ENCODE assay signal across 17 mouse cellular contexts in the genomic region with DNA sequence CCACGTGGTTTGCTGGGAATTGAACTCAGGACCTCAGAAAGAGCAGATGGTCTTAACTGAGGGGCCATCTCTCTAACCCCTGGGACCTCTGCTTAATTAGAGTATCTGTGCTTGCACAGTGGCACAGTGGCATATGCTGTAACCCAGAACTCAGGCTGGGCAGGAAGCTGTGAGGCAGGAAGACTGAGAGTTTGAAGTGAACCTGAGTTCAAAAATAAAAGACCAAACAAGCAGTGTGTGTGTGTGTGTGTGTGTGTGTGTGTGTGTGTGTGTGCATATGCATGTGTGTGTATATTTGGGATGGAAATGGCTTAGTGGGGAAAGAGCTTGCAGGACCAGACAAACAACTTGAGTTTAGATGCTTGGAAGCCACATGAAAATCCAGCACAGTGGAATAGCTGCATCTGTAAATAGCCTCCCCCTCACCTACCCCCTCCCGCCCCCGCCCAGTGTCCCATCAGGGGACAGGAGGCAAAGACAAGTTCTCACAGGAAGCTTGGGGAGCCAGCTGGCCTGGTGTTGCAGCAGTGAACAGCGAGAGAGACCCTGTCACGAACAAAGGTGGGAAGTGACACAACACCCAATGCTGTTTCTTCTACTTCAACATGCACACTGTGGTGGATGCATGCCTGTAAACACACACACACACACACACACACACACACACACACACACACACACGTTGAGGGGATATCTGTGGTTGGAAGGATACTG. TPM values are rescaled to one million over a fixed set of nuclear protein-coding genes. Genes with fewer than 3 reads are reported as not detected.
DNase-seq lines count a peak whose midpoint lies in the region; ATAC-seq and TF ChIP-seq lines count a peak whose summit lies in the region.
"Had no signal": no experiment of that assay in that cellular context is flagged by ENCODE, and none has a peak within 500 bp of the region (broad histone marks: within the 10 kb centered on the region; RNA-seq: fewer than 3 reads in every experiment).

No protein-coding gene starts in this region.

- 60% methylated on average over 6 of the region's 6 CpGs for WGBS in kidney, adult 2 months
- 45% methylated on average over 6 of the region's 6 CpGs for WGBS in kidney, embryonic 16.5 days
- 81% methylated on average over 6 of the region's 6 CpGs for WGBS in small intestine, adult 2 months

- no peak for TF ChIP-seq CTCF in kidney, adult 2 months (conservative IDR thresholded peaks at IDR 0.05; ENCODE audit: insufficient read depth, insufficient read length, low read depth, low read length)
- TF ChIP-seq CTCF in small intestine, adult 2 months (IDR thresholded peaks at IDR 0.05; ENCODE audit: extremely low read depth, insufficient read length, insufficient replicate concordance, low read depth, low read length), result no peak

- peaks cover 12% of the 10 kb centered on the region; the same call in 1 of the 2 replicates for H3K4me1 ChIP-seq in kidney, adult 2 months (ENCODE audit: control insufficient read depth, insufficient read depth, low read length)
- H3K4me1 ChIP-seq in kidney, embryonic 16.5 days (ENCODE audit: insufficient read depth, low read length), result peaks cover 10% of the 10 kb centered on the region; the same call in 1 of the 2 replicates
- peaks cover 11% of the 10 kb centered on the region; the same call in 1 of the 2 replicates for H3K4me1 ChIP-seq in small intestine, adult 2 months (ENCODE audit: control insufficient read depth, insufficient read depth, insufficient read length, low read length)
- H3K4me1 ChIP-seq: liver, embryonic 13.5 days; midbrain, embryonic 12.5 days had no signal

- no peaks in the 10 kb centered on the region for H3K9me3 ChIP-seq in kidney, embryonic 16.5 days (ENCODE audit: low read length)
- H3K9me3 ChIP-seq: embryonic facial prominence, embryonic 15.5 days; heart, embryonic 13.5 days; kidney, embryonic 15.5 days; liver, embryonic 13.5 days; midbrain, embryonic 12.5 days; neural tube, embryonic 15.5 days had no signal

- no peak overlapping the region for H3K27ac ChIP-seq in kidney, adult 2 months (ENCODE audit: insufficient read depth, low read depth, low read length)
- no peak overlapping the region for H3K27ac ChIP-seq in kidney, embryonic 16.5 days (ENCODE audit: low read length)
- H3K27ac ChIP-seq in small intestine, adult 2 months (ENCODE audit: insufficient read depth, low read depth, low read length), result 0 out of 2 replicates have a peak overlapping the region, but pooled peaks have one; percentile 2
- H3K27ac ChIP-seq: embryonic facial prominence, embryonic 15.5 days; heart, embryonic 13.5 days; kidney, embryonic 15.5 days; liver, embryonic 13.5 days; macrophage; midbrain, embryonic 12.5 days; neural tube, embryonic 15.5 days had no signal

- no peak overlapping the region for H3K4me3 ChIP-seq in kidney, adult 2 months (ENCODE audit: insufficient read depth, low read depth, low read length)
- no peak overlapping the region for H3K4me3 ChIP-seq in kidney, embryonic 16.5 days (ENCODE audit: low read length)
- no peak overlapping the region for H3K4me3 ChIP-seq in small intestine, adult 2 months (ENCODE audit: low read depth, low read length)
- H3K4me3 ChIP-seq: embryonic facial prominence, embryonic 15.5 days; heart, embryonic 13.5 days; kidney, embryonic 15.5 days; liver, embryonic 13.5 days; midbrain, embryonic 12.5 days; neural tube, embryonic 15.5 days had no signal

- ATAC-seq in kidney, embryonic 16.5 days (ENCODE audit: low FRiP score, low TSS enrichment), result no peak

- TF ChIP-seq POLR2A in kidney, adult 2 months (IDR thresholded peaks at IDR 0.05; ENCODE audit: low read depth, low read length), result no peak
- no peak for TF ChIP-seq POLR2A in small intestine, adult 2 months (IDR thresholded peaks at IDR 0.05; ENCODE audit: low read depth, low read length)

- H3K9ac ChIP-seq in kidney, embryonic 16.5 days (replicated peaks; ENCODE audit: low read length), result no peak overlapping the region
- H3K9ac ChIP-seq: embryonic facial prominence, embryonic 15.5 days; heart, embryonic 13.5 days; kidney, embryonic 15.5 days; liver, embryonic 13.5 days; midbrain, embryonic 12.5 days; neural tube, embryonic 15.5 days had no signal

- no peaks in the 10 kb centered on the region for H3K27me3 ChIP-seq in kidney, adult 2 months (replicated peaks; ENCODE audit: control insufficient read depth, insufficient read depth, low read length)
- no peaks in the 10 kb centered on the region for H3K27me3 ChIP-seq in kidney, embryonic 16.5 days (ENCODE audit: insufficient read depth, low read length)
- no peaks in the 10 kb centered on the region for H3K27me3 ChIP-seq in small intestine, adult 2 months (ENCODE audit: control insufficient read depth, insufficient read depth, low read length)
- H3K27me3 ChIP-seq: embryonic facial prominence, embryonic 15.5 days; heart, embryonic 13.5 days; kidney, embryonic 15.5 days; liver, embryonic 13.5 days; midbrain, embryonic 12.5 days; neural tube, embryonic 15.5 days had no signal

- H3K36me3 ChIP-seq in kidney, adult 2 months (ENCODE audit: control insufficient read depth, insufficient read depth, low read length), result no peaks in the 10 kb centered on the region
- H3K36me3 ChIP-seq in kidney, embryonic 16.5 days (ENCODE audit: insufficient read depth, low read length), result no peaks in the 10 kb centered on the region
- no peaks in the 10 kb centered on the region for H3K36me3 ChIP-seq in small intestine, adult 2 months (ENCODE audit: control insufficient read depth, insufficient read depth, low read length)
- H3K36me3 ChIP-seq: embryonic facial prominence, embryonic 15.5 days; heart, embryonic 13.5 days; kidney, embryonic 15.5 days; liver, embryonic 13.5 days; midbrain, embryonic 12.5 days; neural tube, embryonic 15.5 days had no signal

- DNase-seq in kidney, adult 2 months, result peak; percentile 50
- peak; percentile 57 for DNase-seq in CD4-positive helper T cell, adult 2 months (ENCODE audit: low read depth, low spot score)
- DNase-seq in CD4-positive, CD25-positive, alpha-beta regulatory T cell, adult 2 months (ENCODE audit: low read depth, low spot score), result peak; percentile 56
- no peak for DNase-seq in right cerebral cortex, postnatal 4 days
- no peak for DNase-seq in cerebellum, postnatal 4 days (ENCODE audit: low spot score in 2 of 2)
- DNase-seq: adrenal gland, adult 8-10 months; cerebellum, adult 8-10 months; gastrocnemius, postnatal 10 days; liver, embryonic 13.5 days had no signal

- no peak overlapping the region for H3K4me2 ChIP-seq in kidney, embryonic 16.5 days (replicated peaks; ENCODE audit: low read depth, low read length)
- H3K4me2 ChIP-seq: embryonic facial prominence, embryonic 15.5 days; heart, embryonic 13.5 days; kidney, embryonic 15.5 days; liver, embryonic 13.5 days; midbrain, embryonic 12.5 days; neural tube, embryonic 15.5 days had no signal

RNA-seq across cellular contexts. Expression of gene Rflnb, which starts 10.2 kb away (rescaled TPM):
- polyA plus RNA-seq in kidney, adult 2 months (2012; rRNA removed), result 15.8 and 18.8 TPM in 2 replicates
- 29.6 and 31.9 TPM in 2 replicates for polyA plus RNA-seq in kidney, embryonic 16.5 days (2015; fragmentation: Nextera tagmentation; extraction: Ambion mirVana)
- polyA plus RNA-seq in small intestine, adult 2 months (2012; rRNA removed), result 21.3 and 21.5 TPM in 2 replicates

RNA-seq across cellular contexts. Expression of gene 1700016K19Rik, which starts 38.0 kb away (rescaled TPM):
- 0.08 and 0.10 TPM in 2 replicates for polyA plus RNA-seq in kidney, adult 2 months (2012; rRNA removed)
- 0.39 and 0.70 TPM in 2 replicates for polyA plus RNA-seq in kidney, embryonic 16.5 days (2015; fragmentation: Nextera tagmentation; extraction: Ambion mirVana)
- polyA plus RNA-seq in small intestine, adult 2 months (2012; rRNA removed), result 0.18 and 0.39 TPM in 2 replicates
- polyA plus RNA-seq: heart, embryonic 13.5 days; liver, embryonic 13.5 days; macrophage had no signal

Comparison
In these comparisons a context has a peak if more than half of its experiments do, and no peak if none do; other contexts are left out.
1. DNase-seq: peak in kidney, adult 2 months (single experiment), CD4-positive helper T cell, adult 2 months (single experiment) and CD4-positive, CD25-positive, alpha-beta regulatory T cell, adult 2 months (single experiment); none in right cerebral cortex, postnatal 4 days (single experiment) and cerebellum, postnatal 4 days (0 of 2).